Mouse (Mus musculus) liver, adult 2 months (tissue): ENCODE measurements around the gene Agmo. TPM values are rescaled to one million over a fixed set of nuclear protein-coding genes. Genes with fewer than 3 reads are reported as not detected.
A peak's percentile ranks its signal among the peaks of the same experiment; 100 is the strongest.

Experiments
- DNase-seq: peaks from one replicate; pipeline ENCODE4 v3.0.0-alpha.2; 2011; ENCODE audit warnings: low read depth, low spot score; ENCODE audit errors: extremely low read depth
- H3K27ac ChIP-seq: fragments of 200-500 bp; replicated peaks from 2 replicates; pipeline ENCODE4 v1.5.1; 2012; ENCODE audit warnings: low read depth, mild to moderate bottlenecking, control low read depth, inconsistent platforms, low read length; ENCODE audit not compliant: insufficient read depth
- H3K27me3 ChIP-seq: fragments of 200-500 bp; 2 replicates; pipeline ENCODE4 v1.6.1; 2012; ENCODE audit warnings: mild to moderate bottlenecking, moderate library complexity, low read length, inconsistent platforms; ENCODE audit not compliant: control insufficient read depth, insufficient read depth
- H3K36me3 ChIP-seq: fragments of 200-500 bp; 2 replicates; pipeline ENCODE4 v1.6.1; 2012; ENCODE audit warnings: low read length, inconsistent platforms; ENCODE audit not compliant: control insufficient read depth, insufficient read depth
- H3K4me1 ChIP-seq: fragments of 200-500 bp; 2 replicates; pipeline ENCODE4 v1.6.1; 2011; ENCODE audit warnings: low read length; ENCODE audit not compliant: control insufficient read depth, insufficient read depth
- H3K4me3 ChIP-seq: fragments of 200-500 bp; 2 replicates; pipeline ENCODE4 v1.5.1; 2011; ENCODE audit warnings: low read depth, mild to moderate bottlenecking, control low read depth, low read length, moderate library complexity; ENCODE audit not compliant: insufficient read depth
- H3K79me2 ChIP-seq: fragments of 200-500 bp; 2 replicates; pipeline ENCODE4 v1.6.1; 2012; ENCODE audit warnings: inconsistent platforms, mild to moderate bottlenecking, low read length, moderate library complexity; ENCODE audit not compliant: control insufficient read depth, insufficient read depth
- H3K9ac ChIP-seq: fragments of 200-500 bp; 2 replicates; pipeline ENCODE4 v1.6.1; 2012; ENCODE audit warnings: low read depth, mild to moderate bottlenecking, control low read depth, inconsistent platforms, low read length
- CTCF ChIP-seq: fragments of 200-500 bp; IDR thresholded peaks from 2 replicates; pipeline ENCODE4 v1.5.1; 2011; ENCODE audit warnings: low read depth, low read length, control low read depth
- POLR2A ChIP-seq: fragments of 200-500 bp; IDR thresholded peaks from 2 replicates; pipeline ENCODE4 v1.6.1; 2011; ENCODE audit warnings: low read length, control low read depth; ENCODE audit not compliant: insufficient read depth; ENCODE audit errors: extremely low read depth
- whole genome bisulfite sequencing: fragments of 180-500 bp; shearing (Covaris S2); methylation state at CpG from one replicate; pipeline ENCODE4 v1.1.7; 2018; 5-methylcytosine and 5-hydroxymethylcytosine counted together
- polyA plus RNA-seq: library from polyadenylated mRNA; depleted of rRNA; stranded (reverse); fragments of >200 nt; gene quantifications from 2 replicates; pipeline ENCODE4 v1.2.3, GENCODE M21; 2012
- total RNA-seq: library from RNA; depleted of rRNA; stranded (reverse); fragments of >200 nt; gene quantifications from 2 replicates; pipeline ENCODE4 v1.2.3, GENCODE M21; 2014

Agmo gene
- total and polyA plus RNA-seq, 2 experiments = 35.3 to 121 TPM

DNA sequence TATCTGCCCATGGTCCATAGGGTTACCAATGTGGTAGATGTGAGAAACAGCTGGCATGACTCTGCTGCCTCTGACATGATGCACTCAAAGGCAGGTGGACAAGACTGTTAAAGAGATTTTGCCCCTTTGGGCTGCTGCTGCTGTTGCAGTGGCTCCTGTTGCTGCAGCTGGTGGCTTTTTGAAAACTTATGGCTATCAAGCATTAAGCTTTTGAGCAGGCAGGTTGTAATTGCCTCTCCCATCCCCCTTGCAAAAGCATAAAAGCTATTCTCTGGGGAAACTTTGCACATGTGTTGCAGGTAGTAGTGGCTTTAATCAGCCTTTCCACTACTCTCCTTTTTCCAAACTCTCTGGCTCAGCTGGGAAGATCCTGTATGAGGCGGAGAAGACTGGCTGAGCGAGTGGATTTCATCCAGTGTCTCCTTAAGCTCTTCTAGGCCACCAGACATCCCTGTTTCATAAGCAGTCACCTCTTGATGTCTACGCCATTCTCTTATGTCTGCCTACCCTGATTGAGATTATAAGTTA, 201.1 kb downstream of the Agmo start:
- Histone ChIP-seq H3K36me3 (peaks cover 4% of the 10 kb centered on the region), H3K79me2 (no peaks in the 10 kb centered on the region), H3K9ac (no peak overlapping the region), H3K4me3 (no peak overlapping the region), H3K4me1 (no peaks in the 10 kb centered on the region), H3K27ac (no peak overlapping the region), H3K27me3 (no peaks in the 10 kb centered on the region)
- 97% methylated on average over 3 of the region's 3 CpGs for WGBS
- DNase-seq = no peak
- no peak for TF ChIP-seq CTCF
- TF ChIP-seq POLR2A = no peak

DNA sequence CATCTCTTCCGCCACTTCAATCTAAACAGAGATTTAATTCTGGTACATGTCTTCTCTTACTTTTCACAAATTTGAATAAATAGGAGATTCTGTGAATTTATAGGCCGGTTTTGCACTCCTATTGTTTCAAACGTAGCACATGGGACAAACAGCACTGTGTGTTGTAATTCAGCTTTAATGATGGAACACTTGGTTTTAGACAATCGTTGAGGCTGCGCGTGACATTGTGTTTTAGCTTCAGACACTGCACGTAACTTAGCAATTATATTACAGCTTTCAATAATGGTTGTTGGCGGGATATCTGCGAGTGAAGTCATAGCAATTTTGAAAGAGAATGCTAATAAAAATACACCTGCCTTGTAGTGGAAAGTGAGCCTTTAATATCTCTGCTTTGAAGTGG, 203.8 kb downstream of the Agmo start:
- no peak for DNase-seq
- no peaks in the 10 kb centered on the region for H3K4me1 ChIP-seq
- WGBS = 93% methylated on average over 9 of the region's 9 CpGs
- H3K9ac ChIP-seq = no peak overlapping the region
- H3K36me3 ChIP-seq = peaks cover 4% of the 10 kb centered on the region
- TF ChIP-seq POLR2A (no peak), CTCF (no peak)
- no peak overlapping the region for H3K4me3 ChIP-seq
- H3K27me3 ChIP-seq = no peaks in the 10 kb centered on the region
- no peaks in the 10 kb centered on the region for H3K79me2 ChIP-seq
- no peak overlapping the region for H3K27ac ChIP-seq

DNA sequence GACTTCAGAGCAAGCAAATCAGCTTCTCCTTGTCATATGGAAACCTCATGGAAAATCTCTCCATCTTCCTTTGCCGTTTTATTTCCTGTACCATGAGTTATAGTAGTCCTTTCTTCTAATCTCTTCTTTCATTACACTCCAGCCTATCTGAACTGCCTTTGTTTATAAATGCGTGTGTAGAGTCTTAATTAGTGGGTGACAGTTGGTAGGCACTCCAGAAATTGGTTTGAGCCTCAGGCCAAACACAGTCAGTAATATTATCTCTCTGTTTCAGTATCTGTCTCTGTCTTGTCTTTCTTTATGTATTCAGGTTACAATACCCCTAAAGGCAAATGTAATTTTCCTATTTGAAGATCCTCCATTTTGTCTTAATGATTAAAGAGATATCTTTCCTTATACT, 208.2 kb downstream of the Agmo start:
- no peak overlapping the region for H3K27ac ChIP-seq
- no peak for DNase-seq
- no peaks in the 10 kb centered on the region for H3K27me3 ChIP-seq
- H3K36me3 ChIP-seq = peaks cover 4% of the 10 kb centered on the region
- no peak overlapping the region for H3K4me3 ChIP-seq
- no peaks in the 10 kb centered on the region for H3K4me1 ChIP-seq
- no peaks in the 10 kb centered on the region; the same call in 1 of the 2 replicates for H3K79me2 ChIP-seq
- TF ChIP-seq CTCF = no peak
- TF ChIP-seq POLR2A = no peak
- 75% methylated on average over 2 of the region's 2 CpGs for WGBS
- no peak overlapping the region for H3K9ac ChIP-seq

DNA sequence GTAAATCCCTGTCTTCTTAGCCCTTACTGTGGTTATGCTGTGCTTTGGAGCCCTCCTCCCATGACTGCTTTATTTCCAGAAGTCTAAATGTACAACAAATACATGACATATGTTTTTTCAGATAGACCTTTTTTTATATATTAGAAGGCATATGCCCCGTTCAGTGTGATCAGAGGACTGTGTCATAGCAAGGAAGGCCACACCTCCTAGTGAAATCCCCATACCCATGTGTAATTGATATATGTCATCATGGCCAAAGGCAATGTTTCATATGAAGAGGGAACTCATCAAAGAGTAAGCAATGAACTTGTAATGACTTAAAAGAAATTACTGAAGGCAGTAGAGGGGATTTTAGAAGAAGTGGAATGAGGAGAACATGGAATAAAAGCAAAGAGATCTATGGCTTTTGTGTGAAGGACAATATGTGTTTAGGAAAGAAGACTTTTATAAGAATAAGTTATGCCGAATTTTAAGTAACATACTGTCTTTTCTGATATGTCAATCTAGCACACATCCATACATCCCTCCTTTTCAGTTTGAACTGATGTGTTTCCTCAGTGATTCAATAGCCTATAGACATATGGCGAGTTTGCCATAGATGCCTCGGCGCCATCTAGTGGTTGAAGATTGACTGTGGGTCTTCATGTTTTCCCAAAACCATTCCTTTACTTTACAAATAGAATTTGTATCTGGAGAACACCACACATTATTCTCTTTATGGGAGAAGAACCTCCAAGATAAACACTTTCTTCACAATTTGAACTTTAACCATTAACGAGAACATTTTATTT, 209.1 kb downstream of the Agmo start:
- Histone ChIP-seq H3K9ac (no peak overlapping the region), H3K27me3 (no peaks in the 10 kb centered on the region), H3K4me3 (no peak overlapping the region), H3K79me2 (no peaks in the 10 kb centered on the region; the same call in 1 of the 2 replicates), H3K4me1 (no peaks in the 10 kb centered on the region), H3K36me3 (peaks cover 2% of the 10 kb centered on the region; the same call in 1 of the 2 replicates), H3K27ac (no peak overlapping the region)
- peak; percentile 32 for DNase-seq
- 0 out of 2 replicates have a peak, but pooled peaks have one; percentile 11 for TF ChIP-seq CTCF
- TF ChIP-seq POLR2A = no peak
- WGBS = 31% methylated on average over 6 of the region's 6 CpGs

DNA sequence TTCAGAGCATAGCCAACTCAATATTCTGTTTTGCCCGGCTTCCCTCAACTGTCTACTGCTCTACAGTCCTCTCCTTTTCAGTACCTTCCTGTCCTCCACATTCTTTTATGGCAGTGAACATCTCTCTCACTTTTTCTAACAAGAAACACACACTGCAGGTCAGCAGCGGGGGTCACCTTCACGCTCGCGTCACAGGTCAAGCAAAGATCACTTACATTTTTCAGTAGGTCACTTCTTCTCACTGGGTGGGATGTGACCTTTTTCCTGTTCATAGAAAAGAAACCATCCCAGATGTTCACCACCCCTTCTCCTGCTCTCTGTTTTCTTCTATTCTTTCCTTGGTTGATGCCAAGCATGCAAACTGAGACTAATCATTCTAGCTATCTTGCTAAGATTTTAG, 230.2 kb downstream of the Agmo start:
- no peak for TF ChIP-seq POLR2A
- no peak for TF ChIP-seq CTCF
- Histone ChIP-seq H3K27me3 (no peaks in the 10 kb centered on the region), H3K36me3 (no peaks in the 10 kb centered on the region), H3K79me2 (no peaks in the 10 kb centered on the region), H3K9ac (no peak overlapping the region), H3K4me1 (no peaks in the 10 kb centered on the region), H3K4me3 (no peak overlapping the region), H3K27ac (no peak overlapping the region)
- WGBS = 88% methylated on average over 5 of the region's 5 CpGs
- no peak for DNase-seq

DNA sequence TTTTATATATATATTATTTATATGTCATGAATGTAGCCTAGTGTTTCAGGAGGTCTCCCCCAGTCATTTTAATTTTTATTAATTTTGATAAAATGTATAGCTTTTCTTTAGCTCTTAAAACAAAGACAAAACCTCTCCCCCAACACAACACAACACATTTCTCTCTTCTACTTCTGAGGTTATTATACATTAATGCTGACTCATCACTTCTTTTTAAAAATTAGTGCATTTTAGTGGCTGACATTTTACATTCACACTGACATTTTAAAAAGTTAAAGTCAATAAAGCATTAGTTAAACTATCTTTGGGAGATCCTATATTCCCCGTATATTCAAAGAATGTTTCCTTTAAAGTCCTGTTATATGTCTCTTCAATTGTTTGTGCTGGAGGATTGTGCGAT, 235.4 kb downstream of the Agmo start:
- Histone ChIP-seq H3K4me1 (no peaks in the 10 kb centered on the region), H3K79me2 (no peaks in the 10 kb centered on the region), H3K27ac (no peak overlapping the region), H3K27me3 (no peaks in the 10 kb centered on the region), H3K36me3 (no peaks in the 10 kb centered on the region), H3K9ac (no peak overlapping the region), H3K4me3 (no peak overlapping the region)
- WGBS = 97% methylated on average over 2 of the region's 2 CpGs
- no peak for TF ChIP-seq CTCF
- TF ChIP-seq POLR2A = no peak
- no peak for DNase-seq
